Mouse (Mus musculus) layer of hippocampus, adult 9-10 months (tissue): ENCODE data around the gene Unk.
"Not testable (repeated sequence)": the region's sequence is repeated elsewhere in the genome, so short reads cannot be mapped to it uniquely, and the experiment has no call there.

ENCODE experiments used
- DNase-seq: peaks from one replicate; pipeline ENCODE4 v3.0.0; 2022; ENCODE audit warnings: low spot score

Gene Unk

DNA sequence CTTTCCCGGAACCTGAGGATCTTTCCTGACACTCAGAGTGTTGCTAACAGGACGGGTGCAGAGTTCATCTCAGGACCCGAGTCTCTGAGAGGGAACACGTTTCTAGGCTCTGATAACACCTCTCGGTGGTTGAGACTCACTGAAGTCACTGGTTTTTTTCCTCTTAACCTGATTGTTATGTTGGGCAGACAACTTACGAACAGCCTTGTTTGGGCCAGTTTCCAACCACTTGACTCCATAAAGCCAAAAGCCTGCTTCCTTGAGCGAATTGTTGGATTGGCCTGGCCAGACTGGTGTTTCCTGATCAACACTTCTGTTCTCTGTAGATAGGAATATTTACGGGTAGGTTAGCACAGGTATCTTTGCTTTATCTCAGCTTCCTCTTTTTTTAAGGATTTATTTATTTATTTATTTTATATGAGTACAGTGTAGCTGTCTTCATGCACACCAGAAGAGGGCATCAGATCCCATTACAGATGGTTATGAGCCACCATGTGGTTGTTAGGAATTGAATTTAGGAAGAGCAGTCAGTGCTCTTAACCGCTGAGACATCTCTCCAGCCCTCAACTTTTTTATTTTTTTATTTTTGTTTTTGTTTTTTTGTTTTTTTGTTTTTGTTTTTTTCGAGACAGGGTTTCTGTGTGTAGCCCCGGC lies 58.7 kb downstream of the Unk start:
- DNase-seq = no peak

DNA sequence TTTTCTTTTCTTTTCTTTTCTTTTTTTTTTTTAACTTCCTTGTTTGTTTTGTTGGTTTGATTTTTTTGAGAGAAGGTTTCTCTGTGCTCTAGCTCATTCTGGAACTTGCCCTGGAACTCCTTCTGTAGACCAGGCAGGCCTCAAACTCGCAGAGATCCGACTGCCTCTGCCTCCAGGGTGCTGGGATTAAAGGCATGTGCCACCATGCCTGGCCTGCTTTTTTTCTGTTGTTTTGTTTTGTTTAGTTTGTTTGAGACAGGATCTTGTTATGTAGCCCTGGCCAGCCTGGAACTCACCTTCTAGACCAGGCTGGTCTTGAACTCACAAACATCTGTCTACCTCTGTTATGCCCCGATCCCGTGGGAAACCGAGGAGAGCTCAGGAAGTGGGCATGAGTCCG lies 59.4 kb downstream of the Unk start:
- no peak for DNase-seq

DNA sequence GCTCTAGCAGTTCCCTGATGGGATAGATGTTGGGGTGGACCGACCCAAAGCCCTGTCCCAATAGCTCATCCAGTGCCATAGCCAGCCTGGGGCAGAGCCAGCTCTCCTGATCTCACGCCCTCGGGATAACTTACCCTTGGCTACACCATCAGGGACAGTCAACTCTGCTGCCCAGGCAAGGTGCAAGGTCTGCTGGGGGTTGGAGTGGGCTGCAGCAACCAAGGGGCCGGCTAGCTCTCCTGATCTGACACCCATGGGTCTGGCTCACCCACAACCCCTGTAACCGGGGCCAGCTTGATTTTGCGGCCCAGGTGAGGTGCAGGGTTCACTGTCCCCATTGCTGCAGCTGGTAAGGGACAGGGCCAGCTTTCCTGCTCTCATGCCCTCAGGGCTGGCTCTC lies 61.5 kb downstream of the Unk start:
- DNase-seq = no peak

DNA sequence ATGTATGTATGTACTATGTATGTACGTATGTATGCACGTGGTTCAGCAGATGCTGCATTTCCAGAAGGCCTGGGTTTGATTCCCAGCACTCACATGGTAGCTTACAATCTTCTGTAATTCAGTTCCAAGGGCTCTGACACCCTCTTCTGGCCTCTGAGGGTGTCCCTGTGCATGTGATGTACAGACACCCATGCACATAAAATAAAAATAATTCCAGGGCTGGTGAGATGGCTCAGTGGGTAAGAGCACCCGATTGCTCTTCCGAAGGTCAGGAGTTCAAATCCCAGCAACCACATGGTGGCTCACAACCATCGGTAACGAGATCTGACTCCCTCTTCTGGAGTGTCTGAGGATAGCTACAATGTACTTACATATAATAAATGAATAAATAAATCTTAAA lies 62.8 kb downstream of the Unk start:
- DNase-seq = not testable (repeated sequence)

DNA sequence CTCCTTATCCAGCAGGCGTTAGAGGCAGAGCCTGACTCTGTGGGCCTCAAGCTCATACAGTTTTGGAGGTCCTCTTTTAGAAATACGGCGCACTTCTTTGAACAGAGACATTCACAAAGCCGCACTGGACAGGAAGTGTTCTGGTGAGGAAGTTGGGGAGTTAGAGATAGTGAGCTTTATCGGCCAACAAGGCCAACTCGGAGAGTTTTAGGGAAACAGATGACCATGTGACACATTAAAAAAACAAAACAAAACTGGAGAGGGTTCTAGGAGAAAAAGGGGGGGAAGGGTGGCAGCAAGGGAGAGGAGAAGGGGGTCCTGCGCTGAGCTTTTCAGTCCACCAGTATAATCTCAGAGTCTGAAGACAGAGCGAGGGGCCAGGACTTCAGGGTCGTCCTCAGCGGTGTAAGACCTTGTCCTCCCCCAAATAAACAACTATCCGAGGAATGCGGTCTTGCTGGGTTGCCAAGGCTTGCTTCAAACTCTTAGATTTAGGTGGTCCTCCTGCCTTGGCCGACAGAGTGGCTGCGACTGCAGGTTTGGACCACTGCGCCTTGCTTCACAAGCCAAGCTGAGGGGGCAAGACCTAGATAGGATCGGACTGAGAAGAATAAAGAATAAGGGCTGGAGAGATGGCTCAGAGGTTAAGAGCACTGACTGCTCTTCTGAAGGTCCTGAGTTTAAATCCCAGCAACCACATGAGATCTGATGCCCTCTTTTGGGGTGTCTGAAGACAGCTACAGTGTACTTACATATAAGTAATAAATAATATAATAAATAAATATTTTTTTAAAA lies 63.8 kb downstream of the Unk start:
- no peak for DNase-seq

DNA sequence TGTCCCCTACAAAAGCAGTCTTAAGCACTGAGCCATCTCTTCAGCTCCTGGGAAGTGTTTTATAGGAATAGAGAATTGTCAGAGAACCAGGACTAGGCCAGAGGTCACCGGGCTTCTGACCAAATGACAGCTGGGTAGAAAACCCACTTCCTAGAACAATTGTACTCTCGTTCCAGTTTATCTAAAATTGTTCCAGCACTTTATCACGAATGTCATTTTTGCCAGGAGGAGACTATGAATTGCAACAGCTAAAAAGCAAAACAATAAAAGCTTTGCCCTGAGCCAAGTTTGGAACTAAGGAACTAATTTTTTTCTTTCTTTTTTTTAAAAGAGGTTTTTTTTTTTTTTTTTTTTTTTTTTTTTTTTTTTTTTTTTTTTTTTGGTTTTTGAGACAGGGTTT lies 65.5 kb downstream of the Unk start:
- no peak for DNase-seq

DNA sequence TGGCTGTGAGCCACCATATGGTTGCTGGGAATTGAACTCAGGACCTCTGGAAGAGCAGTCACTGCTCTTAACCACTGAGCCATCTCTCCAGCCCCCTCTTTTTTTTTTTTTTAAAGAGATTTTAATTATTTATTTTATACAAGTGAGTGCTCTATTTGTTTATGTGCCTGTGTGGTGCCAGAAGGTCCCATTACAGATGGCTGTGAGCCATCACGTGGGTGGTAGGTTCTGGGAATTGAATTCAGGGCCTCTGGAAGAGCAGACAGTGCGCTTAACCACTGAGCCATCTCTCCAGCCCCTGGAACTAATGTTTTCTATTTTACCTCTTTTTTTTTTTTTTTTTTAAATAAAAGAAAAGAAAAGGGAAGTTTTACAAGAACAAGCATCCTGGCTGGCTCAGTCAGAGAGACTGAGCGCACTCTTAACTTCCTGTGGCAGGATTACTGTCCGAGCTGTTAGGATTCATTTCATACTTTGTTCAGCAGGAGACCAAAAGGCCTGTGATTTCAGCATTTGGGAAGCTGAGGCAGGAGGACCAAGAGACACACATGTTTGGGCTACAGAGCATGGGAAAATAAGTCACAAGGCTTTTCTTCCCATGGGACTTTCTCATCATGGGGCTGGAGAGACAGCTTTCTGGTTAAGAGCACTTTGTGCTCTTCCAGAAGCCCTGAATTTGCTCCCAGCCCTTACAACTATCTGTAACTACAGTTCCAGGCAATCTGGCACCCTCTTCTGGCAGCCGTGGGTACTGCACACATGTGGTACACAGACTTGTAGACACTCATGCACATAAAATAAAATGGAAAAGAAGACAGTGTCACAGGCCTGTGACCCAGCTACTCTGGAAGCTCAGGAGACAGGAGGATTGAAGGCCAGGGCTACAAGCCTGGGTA lies 66.3 kb downstream of the Unk start:
- DNase-seq = no peak

DNA sequence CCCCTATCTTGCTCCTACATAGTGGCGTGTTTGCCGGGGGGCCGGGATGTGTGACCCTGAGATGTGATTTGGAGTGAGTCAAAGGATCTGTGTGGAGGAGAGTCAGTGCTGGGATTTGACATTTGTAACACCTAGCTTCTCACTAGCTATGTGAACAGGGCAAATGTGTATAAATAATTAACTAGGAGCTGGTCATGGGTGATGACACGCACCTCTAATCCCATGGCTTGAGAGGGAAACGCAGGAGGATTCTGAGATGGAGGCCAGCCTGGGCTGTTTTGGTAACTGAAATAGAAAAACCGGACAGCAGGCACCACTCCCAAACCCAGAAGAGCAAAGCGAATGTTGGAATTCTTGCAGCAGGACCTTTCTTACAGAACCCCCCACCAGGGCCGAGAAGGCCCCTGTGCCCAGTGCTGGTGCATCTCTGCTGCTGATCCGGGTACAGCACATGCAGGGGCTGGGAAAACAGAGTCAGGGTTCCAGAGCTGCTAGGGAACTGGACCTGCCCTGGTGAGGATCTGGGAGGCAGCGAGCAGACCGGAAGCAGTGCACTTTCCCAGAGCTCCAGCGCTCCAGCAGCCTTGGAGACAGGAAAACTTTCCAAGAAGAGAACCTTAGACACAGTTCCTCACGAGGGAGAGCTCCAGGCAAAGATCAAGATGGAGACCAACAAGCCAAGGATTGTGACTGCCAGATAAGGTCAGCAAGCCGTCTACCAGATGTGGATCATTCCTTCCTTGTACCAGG lies 68.8 kb downstream of the Unk start:
- no peak for DNase-seq

DNA sequence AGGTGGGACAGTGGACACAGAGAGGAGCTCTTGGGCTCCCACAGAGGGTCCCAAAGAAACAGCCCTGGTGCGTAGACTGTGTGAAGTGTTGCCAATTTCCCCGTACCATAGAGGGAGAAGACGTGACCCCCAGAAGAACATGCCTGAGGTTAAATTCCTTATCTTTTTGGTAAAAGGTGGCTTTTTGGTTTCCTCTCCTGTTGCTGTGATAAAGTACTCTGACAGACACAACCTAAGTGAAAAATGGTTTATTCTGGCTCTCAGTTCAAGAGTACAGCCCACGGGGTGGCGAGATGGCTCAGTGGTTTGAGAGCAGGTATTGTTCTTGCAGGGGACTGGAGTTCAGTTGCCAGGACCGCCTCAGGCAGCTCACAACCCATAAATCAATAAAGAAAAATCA lies 69.3 kb downstream of the Unk start:
- DNase-seq = no peak

DNA sequence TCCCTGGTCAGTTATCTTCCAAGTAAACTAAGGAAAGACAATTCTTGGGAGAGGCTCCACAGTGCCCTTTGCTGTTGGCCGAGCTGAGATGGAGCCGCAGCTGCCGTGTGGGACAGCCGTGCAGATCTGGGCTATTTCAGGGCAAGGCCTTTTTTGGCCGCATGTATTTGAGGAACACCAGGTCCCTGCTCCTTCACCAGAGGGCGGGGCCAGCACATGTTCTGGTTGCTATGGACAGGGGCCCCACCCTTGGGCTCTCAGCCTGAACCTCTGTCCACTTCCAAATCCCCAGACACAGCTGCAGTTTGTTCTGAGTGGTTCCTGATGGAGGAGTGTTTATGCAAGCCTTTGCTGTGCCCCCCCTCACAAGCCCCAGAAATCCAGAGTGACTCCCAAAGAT lies 70.3 kb downstream of the Unk start:
- no peak for DNase-seq

DNA sequence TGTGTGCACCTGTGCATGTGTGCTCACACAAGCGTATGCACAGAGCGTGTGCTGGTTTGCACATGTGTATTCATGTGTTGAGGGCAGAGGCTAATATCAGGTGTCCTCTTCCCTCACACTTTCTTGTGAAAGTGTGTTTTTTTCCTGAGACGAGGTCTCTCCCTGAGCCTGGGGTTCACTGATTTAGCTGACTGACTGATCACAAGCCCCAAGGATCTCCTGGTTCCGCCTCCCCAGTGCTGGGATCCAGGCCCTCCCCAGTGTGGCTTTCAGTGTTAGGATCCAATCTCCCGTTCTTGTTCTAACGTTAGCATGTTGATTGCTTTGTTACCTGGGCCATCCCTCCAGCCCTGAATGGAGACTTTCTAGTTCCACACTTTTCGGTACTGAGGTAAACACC lies 70.7 kb downstream of the Unk start:
- no peak for DNase-seq

DNA sequence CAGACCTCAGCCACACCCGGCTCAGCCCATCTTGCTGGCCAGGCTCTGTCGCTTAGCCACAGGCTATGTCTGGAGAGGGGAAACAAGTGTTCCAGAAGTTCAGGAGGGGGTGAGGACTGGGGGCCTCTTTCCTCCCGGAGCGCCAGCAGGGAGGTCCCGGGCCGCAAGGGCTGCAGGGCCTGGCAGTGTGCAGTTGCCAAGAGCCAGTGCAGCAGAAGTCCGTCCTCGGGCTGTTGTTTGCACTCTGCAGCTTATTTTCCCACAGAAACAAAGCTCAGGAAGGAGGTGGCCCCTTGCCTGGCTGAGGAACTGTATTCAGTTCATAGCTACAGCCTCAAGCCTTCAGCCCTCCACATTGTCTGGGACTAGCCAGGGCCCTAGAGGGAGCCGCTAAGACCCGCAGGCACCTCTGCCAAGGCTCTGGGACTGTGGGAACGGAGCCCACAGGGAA lies 71.8 kb downstream of the Unk start:
- no peak for DNase-seq

DNA sequence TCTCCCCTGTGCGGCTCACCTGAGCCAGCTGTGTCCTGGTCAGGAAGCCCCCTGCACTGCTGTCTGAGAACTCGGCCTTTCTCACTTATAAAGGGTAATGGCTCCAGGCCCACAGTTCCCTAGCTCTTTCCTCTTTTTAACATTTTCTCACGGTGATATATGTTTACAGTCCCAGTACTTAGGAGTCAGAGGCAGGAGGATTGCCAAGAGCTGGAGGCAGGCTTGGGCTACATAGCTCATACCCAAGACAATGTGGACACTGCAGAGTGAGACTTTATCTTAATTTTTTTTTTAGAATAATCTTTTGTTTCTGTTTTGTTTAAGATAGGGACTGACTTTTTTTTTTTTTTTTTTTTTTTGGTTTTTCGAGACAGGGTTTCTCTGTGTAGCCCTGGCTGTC lies 72.3 kb downstream of the Unk start:
- DNase-seq = no peak

DNA sequence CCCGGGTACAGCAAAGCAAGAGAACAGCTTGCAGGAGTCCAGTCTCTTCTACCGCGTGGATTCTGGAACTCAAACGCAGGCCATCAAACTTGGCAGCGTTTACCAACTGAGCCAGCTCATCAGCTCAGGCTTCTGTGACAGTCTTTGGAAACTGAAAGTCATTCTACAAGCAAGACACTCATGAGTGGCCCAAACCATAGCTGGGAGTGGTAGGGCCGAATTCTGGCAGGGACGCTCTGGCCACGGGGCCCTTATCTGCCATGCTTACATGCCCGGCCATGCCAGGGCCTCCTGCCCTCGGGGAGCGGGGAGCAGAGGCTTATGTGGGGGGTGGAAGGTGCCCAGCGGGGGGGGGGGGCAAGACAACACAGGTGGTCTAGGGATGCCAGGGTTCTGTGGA lies 73.5 kb downstream of the Unk start:
- DNase-seq = no peak

DNA sequence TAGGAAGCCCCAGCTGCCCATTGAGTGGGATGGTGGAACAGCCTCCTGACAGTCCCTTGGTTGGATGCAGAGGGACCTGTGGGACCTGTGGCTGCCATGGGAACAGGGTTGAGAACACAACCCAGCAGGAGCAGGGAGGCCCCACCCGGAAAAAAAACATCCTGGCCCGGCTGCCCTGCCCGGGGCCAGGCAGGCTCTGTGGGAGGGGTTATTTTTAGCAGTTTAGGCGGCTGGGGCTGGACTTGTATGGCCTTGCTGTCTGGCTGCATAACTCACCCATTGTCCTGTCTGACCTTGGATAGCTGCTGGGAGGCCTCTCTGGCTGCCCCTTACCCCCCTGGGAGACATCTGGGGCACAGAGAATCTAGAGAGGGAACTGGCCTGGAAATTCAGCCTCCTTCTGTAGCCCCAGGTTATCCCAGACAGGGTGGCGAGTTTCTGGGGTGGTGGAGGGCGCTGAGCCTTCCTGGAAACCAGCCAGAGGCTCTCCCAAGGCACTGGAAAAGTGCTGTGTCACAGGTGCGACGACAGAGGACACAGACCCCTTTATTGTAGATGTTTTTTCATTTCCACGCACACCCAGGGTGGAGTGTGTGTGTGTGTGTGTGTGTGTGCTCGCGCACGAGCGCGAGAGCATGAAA lies 74.0 kb downstream of the Unk start:
- no peak for DNase-seq

DNA sequence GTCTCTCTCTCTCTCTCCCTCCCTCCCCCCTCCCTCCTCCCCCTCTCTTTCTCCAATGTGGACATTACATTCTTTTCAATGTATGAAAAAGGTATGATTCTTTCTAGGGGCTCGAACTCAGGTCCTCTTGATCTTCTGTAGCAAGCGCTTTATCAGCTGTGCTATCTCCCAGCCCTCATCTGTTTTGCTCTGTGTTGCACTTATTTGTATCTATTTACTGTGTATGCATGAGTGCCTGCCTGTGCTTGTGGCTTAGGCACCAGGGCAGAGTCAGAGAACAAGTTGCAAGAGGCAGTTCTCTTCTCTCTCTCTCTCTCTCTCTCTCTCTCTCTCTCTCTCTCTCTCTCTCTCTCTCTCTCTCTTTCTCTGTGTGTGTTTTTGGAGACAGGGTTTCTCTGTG lies 74.9 kb downstream of the Unk start:
- no peak for DNase-seq

DNA sequence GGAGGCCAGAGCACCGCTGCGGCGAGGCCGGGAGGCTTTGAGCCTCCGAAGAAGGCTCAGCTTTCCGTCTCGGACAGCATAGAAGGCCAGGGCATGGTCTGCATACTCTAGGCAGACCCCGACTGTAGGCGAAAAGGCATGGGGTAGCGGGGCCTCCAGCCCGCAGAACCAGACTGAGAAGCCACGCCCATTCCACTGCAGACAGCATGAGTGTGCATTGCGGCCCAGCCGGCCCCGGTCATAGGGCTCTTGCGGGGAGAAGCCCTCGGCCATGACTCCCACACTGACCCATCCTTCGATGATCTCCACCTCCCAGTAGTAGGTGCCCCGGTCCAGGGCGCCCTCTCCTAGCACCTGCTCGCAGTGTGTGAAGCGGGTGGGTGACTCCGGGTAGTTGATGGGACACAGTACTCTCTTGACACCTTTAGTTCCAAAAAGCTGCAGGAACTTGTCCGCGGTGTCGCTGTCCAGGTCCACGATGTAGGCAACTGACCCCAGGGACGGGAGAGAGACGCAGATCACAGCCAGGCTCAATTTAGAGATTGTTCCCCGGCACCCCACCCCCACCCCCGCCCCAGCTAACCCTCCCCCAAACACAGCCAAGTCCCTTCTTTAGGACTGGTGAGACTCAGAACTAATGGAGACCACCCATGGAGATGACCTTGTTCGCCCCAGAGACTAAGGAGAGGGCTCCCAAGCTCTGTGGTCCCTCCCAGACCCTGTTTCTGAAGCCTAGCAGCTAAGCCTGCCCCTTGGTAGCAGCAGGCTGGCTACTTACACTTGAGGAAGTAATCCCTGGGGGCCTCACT lies 76.2 kb downstream of the Unk start:
- no peak for DNase-seq

DNA sequence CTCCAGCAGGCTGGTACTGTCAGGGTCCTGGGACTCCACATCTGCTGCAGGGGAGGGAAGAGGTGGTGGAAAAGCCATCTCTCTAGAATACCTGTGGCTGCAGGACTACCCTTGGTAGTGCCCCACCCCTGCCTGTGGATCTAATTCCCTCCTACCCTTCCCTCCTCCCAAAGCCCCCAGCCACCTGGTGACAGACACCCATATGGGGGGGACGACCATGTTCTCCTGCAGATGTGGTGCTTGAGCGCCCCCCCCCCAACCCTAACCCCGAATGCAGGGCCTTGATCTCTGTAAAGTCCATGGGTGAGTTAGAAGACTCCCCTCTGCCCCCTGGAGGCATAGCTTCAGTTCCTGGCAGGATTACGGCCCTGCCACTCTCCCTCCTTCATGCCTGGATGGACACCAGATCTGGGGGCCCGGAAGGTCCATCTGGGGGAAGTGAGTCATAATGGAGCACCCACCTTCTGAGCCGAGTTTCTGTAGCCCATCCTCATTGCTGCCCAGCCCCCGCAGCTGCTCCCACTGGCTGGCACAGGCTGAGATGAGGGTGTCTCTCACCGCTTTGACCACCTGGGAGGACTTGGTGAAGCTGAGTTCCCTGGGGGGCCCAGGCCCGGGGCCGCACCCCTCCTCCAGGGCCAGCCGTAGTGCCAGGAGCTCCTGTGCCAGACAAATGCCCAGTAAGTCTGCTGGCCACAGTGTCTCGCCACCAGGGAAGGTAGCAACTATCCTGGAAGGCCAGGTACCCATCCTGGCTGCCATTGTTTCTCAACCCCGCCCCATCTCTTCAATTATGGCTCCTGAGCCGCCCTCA lies 77.0 kb downstream of the Unk start:
- no peak for DNase-seq

DNA sequence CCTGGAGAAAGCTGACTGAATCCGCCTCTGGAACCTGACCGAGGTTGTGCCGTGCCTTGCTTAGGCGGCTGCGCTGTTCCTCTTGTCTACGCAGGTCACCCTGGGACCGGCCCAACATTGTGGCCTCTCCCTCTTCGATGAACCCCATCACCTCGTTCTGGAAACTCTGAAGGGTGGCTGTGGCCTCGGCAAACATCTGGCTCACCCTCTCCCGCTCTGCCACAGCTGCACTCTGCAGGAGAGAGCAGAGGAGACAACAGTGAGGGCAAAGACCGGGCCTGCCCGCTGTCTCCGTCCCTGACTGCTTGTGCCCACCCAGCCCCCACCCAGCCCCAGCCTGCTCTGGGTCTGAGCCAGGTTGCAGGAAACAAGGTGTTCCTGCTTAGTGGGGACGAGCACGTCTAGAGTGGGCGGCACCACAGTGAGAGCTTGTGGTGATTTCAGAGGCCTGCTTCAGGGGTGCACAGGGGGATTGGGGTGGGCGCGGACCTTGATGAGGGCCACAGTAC lies 77.7 kb downstream of the Unk start:
- DNase-seq = no peak
